Comparison of ENCODE assay signal across 8 mouse cellular contexts in genomic region chr10:17721602-17722121, GRCm38 (mm10). TPM values are rescaled to one million over a fixed set of nuclear protein-coding genes. Genes with fewer than 3 reads are reported as not detected.
DNase-seq lines count a peak whose midpoint lies in the region; ATAC-seq and TF ChIP-seq lines count a peak whose summit lies in the region.

No protein-coding gene starts in this region.

- intact Hi-C loops in left cerebral cortex, adult 2 months (cut with DNase I), result loop anchor here (2.0 to 10.0 kb wide), 9 partner anchors 194 to 1917 kb away; no protein-coding TSS in a partner anchor
- intact Hi-C loops in left cerebral cortex, postnatal 36 days (cut with DNase I), result loop anchor here (5.0 to 10.0 kb wide), 9 partner anchors 154 to 1137 kb away; no protein-coding TSS in a partner anchor
- intact Hi-C loops in heart, postnatal 14 days (cut with DNase I), result loop anchor here (5.0 to 10.0 kb wide), 9 partner anchors 159 to 1084 kb away; no protein-coding TSS in a partner anchor

- H3K4me3 ChIP-seq in left cerebral cortex, adult 2 months, result peak overlapping the region; percentile 93
- peak overlapping the region; percentile 69 to 75 for H3K4me3 ChIP-seq in MEL (ENCODE audit: control insufficient read depth in 1 of 2, insufficient read depth in 1 of 2, low read depth in 2 of 2, low read length in 2 of 2)
- peak overlapping the region; percentile 90 for H3K4me3 ChIP-seq in embryonic facial prominence, embryonic 15.5 days (replicated peaks)
- peak overlapping the region; percentile 90 for H3K4me3 ChIP-seq in limb, embryonic 12.5 days (replicated peaks)
- peak overlapping the region; percentile 95 for H3K4me3 ChIP-seq in midbrain, embryonic 14.5 days (replicated peaks; ENCODE audit: low read depth, low read length)

- TF ChIP-seq CTCF in left cerebral cortex, adult 2 months (IDR thresholded peaks at IDR 0.05), result no peak
- no peak for TF ChIP-seq CTCF in MEL (IDR thresholded peaks at IDR 0.05 in 2 of 3, conservative IDR thresholded peaks at IDR 0.05 in 1 of 3; ENCODE audit: control insufficient read depth in 1 of 3, insufficient read depth in 1 of 3, low read depth in 2 of 3, low read length in 3 of 3, poor library complexity in 1 of 3, severe bottlenecking in 1 of 3)

- H3K36me3 ChIP-seq in MEL (ENCODE audit: control insufficient read depth in 1 of 2, insufficient read depth in 2 of 2, low read length in 2 of 2), result peaks cover 0 to 22% of the 10 kb centered on the region in 2 experiments; a peak in 2 of 4 replicates
- H3K36me3 ChIP-seq in embryonic facial prominence, embryonic 15.5 days, result no peaks in the 10 kb centered on the region
- 0 out of 2 replicates have a peak, but pooled peaks cover 3% of the 10 kb centered on the region for H3K36me3 ChIP-seq in limb, embryonic 12.5 days
- H3K36me3 ChIP-seq in midbrain, embryonic 14.5 days (ENCODE audit: control insufficient read depth, insufficient read depth, low read length), result no peaks in the 10 kb centered on the region

- peak overlapping the region; percentile 71 for H3K9ac ChIP-seq in MEL (ENCODE audit: control insufficient read depth, low read depth, low read length, poor library complexity, severe bottlenecking)
- peak overlapping the region; percentile 45 for H3K9ac ChIP-seq in embryonic facial prominence, embryonic 15.5 days
- peak overlapping the region; percentile 66 for H3K9ac ChIP-seq in limb, embryonic 12.5 days (replicated peaks)
- H3K9ac ChIP-seq in midbrain, embryonic 14.5 days (replicated peaks; ENCODE audit: low read length), result peak overlapping the region; percentile 98

- no peak; the same call in 1 of the 2 replicates for TF ChIP-seq RAD21 in MEL (IDR thresholded peaks at IDR 0.05; ENCODE audit: low read depth, low read length)

- no peak for ATAC-seq in embryonic facial prominence, embryonic 15.5 days (ENCODE audit: insufficient number of reproducible peaks, low FRiP score, low TSS enrichment, low read depth)
- ATAC-seq in limb, embryonic 12.5 days (ENCODE audit: insufficient number of reproducible peaks, insufficient read depth, low FRiP score, low TSS enrichment, low read depth), result no peak
- ATAC-seq in midbrain, embryonic 14.5 days (ENCODE audit: low FRiP score, low TSS enrichment), result peak; percentile 7

- DNase-seq in left cerebral cortex, adult 2 months (ENCODE audit: extremely low spot score in 1 of 2, low spot score in 2 of 2), result peak in 1 of 2 experiments; percentile 35
- DNase-seq in left cerebral cortex, postnatal 36 days (ENCODE audit: low spot score in 2 of 2), result no peak
- DNase-seq in MEL (ENCODE audit: low read depth, low spot score), result peak; percentile 79
- DNase-seq in heart, postnatal 14 days, result peak; percentile 35 to 41
- peak; percentile 77 for DNase-seq in midbrain, embryonic 14.5 days
- no peak for DNase-seq in layer of hippocampus, adult 9-11 months

- H3K4me1 ChIP-seq in MEL (ENCODE audit: control insufficient read depth in 1 of 2, insufficient read depth in 2 of 2, low read length in 2 of 2), result peaks cover 14 to 19% of the 10 kb centered on the region in 2 experiments
- peaks cover 8% of the 10 kb centered on the region; the same call in 1 of the 2 replicates for H3K4me1 ChIP-seq in embryonic facial prominence, embryonic 15.5 days
- peaks cover 12% of the 10 kb centered on the region for H3K4me1 ChIP-seq in limb, embryonic 12.5 days (replicated peaks)
- peaks cover 16% of the 10 kb centered on the region for H3K4me1 ChIP-seq in midbrain, embryonic 14.5 days (ENCODE audit: control insufficient read depth, insufficient read depth, low read length)

- under 1% methylated on average over 21 of the region's 21 CpGs for WGBS in embryonic facial prominence, embryonic 15.5 days
- under 1% methylated on average over 21 of the region's 21 CpGs for WGBS in limb, embryonic 12.5 days
- WGBS in midbrain, embryonic 14.5 days, result under 1% methylated on average over 21 of the region's 21 CpGs

- H3K9me3 ChIP-seq in MEL (replicated peaks; ENCODE audit: insufficient read depth, low read length), result no peaks in the 10 kb centered on the region
- no peaks in the 10 kb centered on the region for H3K9me3 ChIP-seq in embryonic facial prominence, embryonic 15.5 days (replicated peaks)
- no peaks in the 10 kb centered on the region for H3K9me3 ChIP-seq in limb, embryonic 12.5 days
- no peaks in the 10 kb centered on the region for H3K9me3 ChIP-seq in midbrain, embryonic 14.5 days (ENCODE audit: control insufficient read depth, low read length)

- peak overlapping the region; percentile 98 for H3K27ac ChIP-seq in left cerebral cortex, adult 2 months
- peak overlapping the region; percentile 92 for H3K27ac ChIP-seq in MEL (ENCODE audit: control insufficient read depth, low read depth, low read length)
- H3K27ac ChIP-seq in embryonic facial prominence, embryonic 15.5 days (replicated peaks), result peak overlapping the region; percentile 100
- peak overlapping the region; percentile 100 for H3K27ac ChIP-seq in limb, embryonic 12.5 days
- peak overlapping the region; percentile 100 for H3K27ac ChIP-seq in midbrain, embryonic 14.5 days (replicated peaks; ENCODE audit: low read depth, low read length)

- H3K27me3 ChIP-seq in MEL (ENCODE audit: control insufficient read depth in 1 of 2, insufficient read depth in 2 of 2, low read length in 2 of 2), result no peaks in the 10 kb centered on the region
- H3K27me3 ChIP-seq in embryonic facial prominence, embryonic 15.5 days, result no peaks in the 10 kb centered on the region
- H3K27me3 ChIP-seq in limb, embryonic 12.5 days, result no peaks in the 10 kb centered on the region
- H3K27me3 ChIP-seq in midbrain, embryonic 14.5 days (ENCODE audit: control insufficient read depth, insufficient read depth, low read length), result no peaks in the 10 kb centered on the region

- no peak; a peak in 1 of 4 replicates for TF ChIP-seq EP300 in MEL (IDR thresholded peaks at IDR 0.05; ENCODE audit: low read depth in 1 of 2, low read length in 2 of 2)

- no peak for TF ChIP-seq POLR2A in MEL (IDR thresholded peaks at IDR 0.05; ENCODE audit: control insufficient read depth in 1 of 2, insufficient read depth in 1 of 2, low read depth in 1 of 2, low read length in 2 of 2, poor library complexity in 1 of 2)

- peaks cover 6% of the 10 kb centered on the region for H3K79me2 ChIP-seq in MEL (ENCODE audit: control insufficient read depth, insufficient read depth, low read length, poor library complexity)

- H3K4me2 ChIP-seq in embryonic facial prominence, embryonic 15.5 days (replicated peaks), result peak overlapping the region; percentile 84
- peak overlapping the region; percentile 74 for H3K4me2 ChIP-seq in limb, embryonic 12.5 days
- peak overlapping the region; percentile 80 for H3K4me2 ChIP-seq in midbrain, embryonic 14.5 days (ENCODE audit: low read length)

TF ChIP-seq in MEL, 35 proteins besides CTCF, POLR2A, EP300 and RAD21 (continues in another document):
- no peak for TF ChIP-seq GATA1 (IDR thresholded peaks at IDR 0.05; ENCODE audit: low read depth, low read length)
- no peak for TF ChIP-seq MYB (IDR thresholded peaks at IDR 0.05; ENCODE audit: low read depth, low read length)
- no peak for TF ChIP-seq RCOR1 (IDR thresholded peaks at IDR 0.05; ENCODE audit: low read depth, low read length)
- TF ChIP-seq POLR2AphosphoS5 (IDR thresholded peaks at IDR 0.05; ENCODE audit: borderline replicate concordance, low read depth, low read length), result no peak
- TF ChIP-seq MAX (IDR thresholded peaks at IDR 0.05; ENCODE audit: low read length), result no peak
- 0 out of 2 replicates have a peak, but pooled peaks have one; percentile 8 for TF ChIP-seq ETS1 (IDR thresholded peaks at IDR 0.05; ENCODE audit: low read depth, low read length)
- TF ChIP-seq GABPA (IDR thresholded peaks at IDR 0.05; ENCODE audit: low read depth, low read length), result 0 out of 2 replicates have a peak, but pooled peaks have one; percentile 14
- peak; percentile 67 for TF ChIP-seq TBP (IDR thresholded peaks at IDR 0.05; ENCODE audit: low read depth, low read length)
- TF ChIP-seq UBTF (IDR thresholded peaks at IDR 0.05; ENCODE audit: borderline replicate concordance, insufficient read depth, low read depth, low read length), result no peak
- TF ChIP-seq MAZ (IDR thresholded peaks at IDR 0.05; ENCODE audit: low read depth, low read length), result peak; percentile 48; the same call in 1 of the 2 replicates
- no peak for TF ChIP-seq ZC3H11A (IDR thresholded peaks at IDR 0.05; ENCODE audit: low read depth, low read length)
- no peak for TF ChIP-seq ELF1 (IDR thresholded peaks at IDR 0.05; ENCODE audit: low read depth, low read length)
- TF ChIP-seq JUND (IDR thresholded peaks at IDR 0.05; ENCODE audit: low read depth, low read length), result peak; percentile 85; the same call in 1 of the 2 replicates
- TF ChIP-seq ZMIZ1 (IDR thresholded peaks at IDR 0.05; ENCODE audit: low read depth, low read length), result no peak
- TF ChIP-seq SIN3A (IDR thresholded peaks at IDR 0.05; ENCODE audit: low read length), result no peak
- no peak for TF ChIP-seq POLR2AphosphoS2 (IDR thresholded peaks at IDR 0.05; ENCODE audit: low read length)
- no peak for TF ChIP-seq MAFK (IDR thresholded peaks at IDR 0.05; ENCODE audit: borderline replicate concordance, low read depth, low read length)
- TF ChIP-seq ZKSCAN1 (IDR thresholded peaks at IDR 0.05; ENCODE audit: low read depth, low read length), result no peak
- peak; percentile 27 for TF ChIP-seq CHD2 (IDR thresholded peaks at IDR 0.05; ENCODE audit: low read length)
- no peak for TF ChIP-seq TAL1 (IDR thresholded peaks at IDR 0.05; ENCODE audit: low read length)
- no peak for TF ChIP-seq MYC (IDR thresholded peaks at IDR 0.05; ENCODE audit: low read depth, low read length)
- TF ChIP-seq NELFE (IDR thresholded peaks at IDR 0.05; ENCODE audit: low read depth, low read length), result no peak
- peak; percentile 51; the same call in 1 of the 2 replicates for TF ChIP-seq CHD1 (IDR thresholded peaks at IDR 0.05; ENCODE audit: low read depth, low read length)
- TF ChIP-seq HCFC1 (IDR thresholded peaks at IDR 0.05; ENCODE audit: low read depth, low read length), result 0 out of 2 replicates have a peak, but pooled peaks have one; percentile 36
- no peak for TF ChIP-seq USF2 (IDR thresholded peaks at IDR 0.05; ENCODE audit: borderline replicate concordance in 1 of 2, insufficient read depth in 1 of 2, low read depth in 1 of 2, low read length in 2 of 2)

RNA-seq across cellular contexts. Expression of gene Cited2, which starts 1.4 kb away (rescaled TPM):
- 10 to 100 TPM; 40.3 to 49.9 TPM for total RNA-seq in left cerebral cortex, adult 2 months (2021)
- total RNA-seq in left cerebral cortex, postnatal 36 days (2021), result 10 to 100 TPM; 44.2 to 45.0 TPM
- total RNA-seq in MEL (2012; rRNA removed), result 2.3 and 2.8 TPM in 2 replicates
- polyA plus RNA-seq in MEL (2012; ENCODE audit: insufficient read depth in 1 of 2, insufficient read length in 2 of 2, low read depth in 1 of 2, low replicate concordance in 2 of 2, missing spikeins in 1 of 2), result 10 to 100 TPM in 1 of 2 experiments, not detected in 1; 13.1 TPM
- polyA plus RNA-seq in embryonic facial prominence, embryonic 15.5 days (2015; fragmentation: Nextera tagmentation; extraction: Ambion mirVana), result 44.6 and 48.3 TPM in 2 replicates
- 10 to 100 TPM; 34.2 to 39.6 TPM for total RNA-seq in heart, postnatal 14 days (2021)
- polyA plus RNA-seq in limb, embryonic 12.5 days (2016; fragmentation: Nextera tagmentation; extraction: Ambion mirVana), result 51.9 and 56.7 TPM in 2 replicates
- polyA plus RNA-seq in midbrain, embryonic 14.5 days (2014; fragmentation: Nextera tagmentation; extraction: Ambion mirVana), result 71.2 and 71.7 TPM in 2 replicates

Comparison
In these comparisons a context has a peak if more than half of its experiments do, and no peak if none do; other contexts are left out.
1. DNase-seq: peak in MEL (single experiment), heart, postnatal 14 days (2 of 2) and midbrain, embryonic 14.5 days (single experiment); none in left cerebral cortex, postnatal 36 days (0 of 2) and layer of hippocampus, adult 9-11 months (single experiment).
2. H3K9ac ChIP-seq: peak in every context shown above with its lines; median percentile 98 in midbrain, embryonic 14.5 days; 71 in MEL; 66 in limb, embryonic 12.5 days; 45 in embryonic facial prominence, embryonic 15.5 days.
3. Peak in every context shown above with its lines, with median percentiles within 50 percentile points of each other: H3K27ac ChIP-seq, H3K4me3 ChIP-seq and H3K4me2 ChIP-seq.